Mouse (Mus musculus): ENCODE data around the gene Cnih3. TPM values are rescaled to one million over a fixed set of nuclear protein-coding genes. Genes with fewer than 3 reads are reported as not detected.

The Cnih3 gene
- total RNA-seq, 2 experiments from 2014 or later: not detected

GRCm38 (mm10) chr1:181353200-181354097 is 1.0 kb downstream of the Cnih3 start:
- DNase-seq: no peak

DNA sequence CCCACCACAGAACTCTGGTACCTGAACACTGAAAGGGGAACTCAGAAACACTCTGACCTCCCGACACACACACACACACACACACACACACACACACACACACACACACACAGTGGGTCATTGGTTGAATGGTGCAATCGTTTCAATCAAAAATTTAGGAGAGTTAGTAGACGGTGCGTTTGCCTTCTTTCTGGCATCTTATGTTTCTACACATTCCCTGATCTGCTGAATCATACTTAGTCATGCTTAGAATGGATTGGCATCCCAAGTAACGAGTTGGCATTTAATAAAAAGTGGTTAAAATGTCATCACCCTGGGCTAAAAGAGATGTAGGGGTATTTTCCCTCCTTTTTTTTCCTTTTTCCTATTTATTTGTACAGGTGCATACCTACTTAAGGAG is 3.3 kb downstream of the Cnih3 start:
- no peak for DNase-seq

DNA sequence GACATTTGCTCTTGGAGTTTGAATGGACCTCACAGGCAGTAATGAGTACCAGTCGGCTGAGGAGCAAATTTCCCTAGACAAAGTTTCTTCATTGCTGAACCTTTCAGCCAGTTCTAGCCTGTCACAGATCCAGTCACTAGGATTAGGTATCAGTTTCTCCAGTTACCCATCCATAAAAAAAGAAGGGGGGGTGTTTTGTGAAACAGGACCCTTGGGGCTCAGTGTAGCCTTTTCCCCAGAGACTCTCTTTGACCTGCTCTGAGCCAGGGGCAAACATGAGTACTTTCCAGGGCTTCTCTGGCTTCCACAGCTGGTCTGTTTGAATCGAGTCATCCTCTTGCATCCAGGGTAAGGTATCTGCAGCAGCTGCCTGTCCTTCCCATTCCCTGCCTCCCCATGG is 5.4 kb downstream of the Cnih3 start:
- DNase-seq: no peak

GRCm38 (mm10) chr1:181358526-181358925 is 6.1 kb downstream of the Cnih3 start:
- peak; percentile 35 for DNase-seq

DNA sequence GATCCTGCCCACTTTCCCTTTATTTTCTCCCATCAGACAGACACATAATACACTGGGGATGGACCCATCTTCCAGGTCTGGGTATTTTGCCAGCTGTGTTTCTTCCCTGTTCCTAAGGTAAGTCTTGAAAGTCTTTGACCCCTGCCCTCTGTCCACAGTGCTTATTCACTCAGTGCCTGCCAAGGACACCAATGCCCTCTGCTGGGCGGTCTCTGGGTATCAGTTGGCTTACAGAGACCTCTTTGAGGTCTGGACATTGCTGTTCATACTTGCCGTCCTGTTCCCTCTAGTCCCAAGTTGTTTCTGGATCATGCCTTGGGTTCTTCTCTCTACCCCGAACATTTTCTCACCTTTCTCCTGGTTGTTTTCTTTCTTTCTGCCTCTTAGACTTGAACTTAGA is 8.3 kb downstream of the Cnih3 start:
- DNase-seq: no peak

- DNase-seq: no peak
These were observed 11.6 kb downstream of the Cnih3 start for GRCm38 (mm10) chr1:181364025-181364424.

DNA sequence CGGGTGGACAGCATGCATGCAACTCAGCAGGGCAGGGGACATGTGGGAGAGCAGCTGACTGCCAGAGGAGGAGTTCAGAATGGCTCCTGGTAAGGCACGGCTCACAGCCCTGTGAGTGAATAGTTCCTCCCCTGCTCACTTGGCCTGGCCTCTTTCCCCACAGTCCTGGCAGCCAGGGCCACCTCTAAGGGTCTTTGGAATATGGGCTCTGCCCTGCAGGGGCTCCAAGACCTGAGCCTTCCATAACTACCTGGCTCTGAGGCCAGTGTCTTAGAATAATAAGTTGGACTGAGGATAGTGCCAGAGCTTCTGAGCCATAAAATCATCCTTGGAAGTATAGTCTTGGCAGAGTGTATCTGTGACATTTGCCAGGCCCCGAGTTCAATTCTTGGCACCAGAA is 12.9 kb downstream of the Cnih3 start:
- no peak for DNase-seq

DNA sequence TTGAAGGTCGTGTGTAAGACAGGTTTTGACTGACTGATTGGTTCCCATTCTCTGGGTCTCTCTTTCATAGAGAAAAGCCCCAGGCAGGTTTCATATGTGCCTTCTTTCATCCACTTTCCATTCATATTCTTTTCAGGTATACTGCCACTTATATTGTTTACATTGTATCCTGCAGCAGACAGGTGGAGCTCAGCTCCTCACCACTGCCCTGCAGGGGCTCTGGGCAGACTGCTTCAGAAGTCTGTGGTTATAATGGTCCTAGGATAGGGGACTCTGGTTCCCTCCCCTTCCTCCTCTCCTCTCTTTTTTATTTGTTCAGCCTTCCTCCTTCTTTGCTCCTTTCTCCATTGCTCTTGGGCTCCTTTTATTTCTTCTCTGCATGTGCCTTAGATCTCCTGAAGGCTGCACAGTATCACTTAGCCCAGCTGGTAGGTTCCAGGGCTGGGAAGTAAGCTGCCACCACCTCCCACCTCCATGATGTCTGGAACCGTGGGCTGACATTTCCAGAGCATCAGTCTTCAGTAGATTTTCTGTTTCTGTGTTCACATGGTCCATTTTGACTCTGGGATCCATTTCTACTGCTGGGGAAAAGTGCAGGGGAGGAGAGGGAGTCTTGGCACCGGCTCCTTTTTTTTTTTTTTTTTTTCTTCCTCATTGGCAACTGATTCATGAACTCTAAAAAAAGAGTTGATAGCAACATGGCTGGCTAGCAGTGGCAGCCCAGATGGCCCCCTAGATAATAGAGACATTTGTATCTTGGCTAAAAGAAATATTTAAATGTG is 16.6 kb downstream of the Cnih3 start:
- DNase-seq: no peak

DNA sequence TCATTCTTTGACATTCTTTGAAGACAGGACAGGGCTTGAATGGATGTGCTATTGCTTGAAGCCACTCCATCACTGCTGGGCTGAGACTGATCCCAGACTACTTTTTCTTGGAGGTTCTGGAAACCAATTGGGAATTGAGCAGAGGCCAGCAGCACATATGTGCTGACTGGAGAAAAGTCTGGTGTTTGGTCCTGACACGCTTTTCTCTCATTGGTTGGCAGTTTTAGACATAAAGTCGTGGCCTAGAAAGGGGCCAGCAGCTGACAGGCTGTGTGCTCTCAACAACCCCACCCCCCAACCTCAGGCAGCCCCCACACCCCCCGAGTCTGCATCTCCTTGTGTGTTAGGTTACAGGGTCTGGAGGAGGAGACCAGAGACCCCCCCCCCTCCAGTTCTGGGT is 17.9 kb downstream of the Cnih3 start:
- no peak for DNase-seq

DNA sequence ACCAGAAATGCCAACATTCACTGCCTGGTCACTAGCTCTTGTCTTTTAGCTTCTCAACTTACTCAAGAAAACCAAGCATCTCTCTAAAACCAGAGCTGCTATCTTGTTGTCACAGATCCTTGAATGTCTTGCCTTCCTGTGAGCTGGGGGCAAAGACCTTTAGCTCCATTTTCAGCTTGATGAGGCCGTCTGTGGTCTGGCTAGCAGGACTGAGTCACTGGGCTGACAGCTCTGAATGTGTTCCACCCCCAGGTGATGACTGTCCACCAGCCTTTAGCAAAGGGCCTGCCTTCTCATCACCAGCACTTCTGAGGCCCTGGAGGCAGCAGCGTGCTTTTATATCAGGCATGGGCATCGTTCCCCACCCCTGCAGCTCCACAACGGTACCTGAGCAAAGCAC is 18.8 kb downstream of the Cnih3 start:
- DNase-seq: no peak

- DNase-seq: no peak
These were observed 19.9 kb downstream of the Cnih3 start for GRCm38 (mm10) chr1:181372306-181372705.

DNA sequence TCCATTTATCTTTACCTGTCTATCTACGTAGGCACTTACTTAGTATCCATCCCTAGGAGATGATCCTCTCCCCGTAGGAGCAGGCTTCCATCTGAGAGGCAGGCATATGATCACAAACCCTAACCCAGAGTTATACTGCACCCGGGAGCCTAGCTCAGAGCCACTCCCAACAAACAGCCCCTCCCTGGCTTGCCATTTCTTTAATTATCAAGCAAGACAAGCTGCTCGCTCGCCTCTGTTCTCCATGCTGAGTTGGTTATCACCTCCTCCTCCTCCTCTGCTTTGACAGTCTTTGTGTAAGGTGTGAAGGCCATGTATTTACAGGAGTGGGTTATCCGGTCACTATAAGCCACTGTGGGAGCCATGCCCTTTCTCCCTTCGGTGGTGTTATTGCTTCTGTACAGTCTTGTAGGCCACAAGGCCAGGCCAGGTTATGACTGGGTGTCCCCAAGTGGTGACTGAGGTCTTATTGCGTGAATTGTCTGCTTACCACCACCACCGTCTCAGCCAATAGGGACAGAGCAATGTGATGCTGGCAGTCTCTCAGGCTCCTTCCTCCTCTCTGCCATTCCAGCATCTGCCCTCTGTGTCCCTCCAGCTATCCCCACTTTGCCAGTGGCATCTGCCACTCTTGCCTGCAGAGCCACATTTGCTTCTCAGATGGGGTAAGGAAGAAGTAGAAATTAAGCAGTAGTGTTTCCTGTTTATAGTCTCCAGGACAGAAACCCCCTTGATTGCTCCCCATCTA is 22.4 kb downstream of the Cnih3 start:
- DNase-seq: no peak

GRCm38 (mm10) chr1:181376431-181376830 is 24.0 kb downstream of the Cnih3 start:
- no peak for DNase-seq

DNA sequence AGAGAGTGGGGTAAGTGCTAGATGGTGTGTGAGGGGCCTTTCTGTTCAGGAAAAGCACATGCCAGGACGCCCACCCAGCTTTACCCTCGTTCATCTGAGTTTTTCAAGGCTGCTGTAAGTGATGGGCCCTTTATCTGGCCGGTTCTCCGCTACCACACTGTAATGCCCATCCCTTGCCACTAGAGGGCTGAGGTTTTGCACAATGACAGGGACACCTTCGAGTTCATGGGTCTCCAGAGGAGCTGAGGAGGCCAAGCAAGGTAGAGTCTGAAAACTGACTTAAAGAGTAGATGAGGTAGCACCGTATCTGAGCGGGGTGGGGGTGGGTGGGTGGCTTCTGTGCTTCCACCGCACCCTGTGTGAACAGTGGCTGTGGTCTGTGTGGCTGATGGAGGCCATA is 27.2 kb downstream of the Cnih3 start:
- DNase-seq: peak; percentile 68

DNA sequence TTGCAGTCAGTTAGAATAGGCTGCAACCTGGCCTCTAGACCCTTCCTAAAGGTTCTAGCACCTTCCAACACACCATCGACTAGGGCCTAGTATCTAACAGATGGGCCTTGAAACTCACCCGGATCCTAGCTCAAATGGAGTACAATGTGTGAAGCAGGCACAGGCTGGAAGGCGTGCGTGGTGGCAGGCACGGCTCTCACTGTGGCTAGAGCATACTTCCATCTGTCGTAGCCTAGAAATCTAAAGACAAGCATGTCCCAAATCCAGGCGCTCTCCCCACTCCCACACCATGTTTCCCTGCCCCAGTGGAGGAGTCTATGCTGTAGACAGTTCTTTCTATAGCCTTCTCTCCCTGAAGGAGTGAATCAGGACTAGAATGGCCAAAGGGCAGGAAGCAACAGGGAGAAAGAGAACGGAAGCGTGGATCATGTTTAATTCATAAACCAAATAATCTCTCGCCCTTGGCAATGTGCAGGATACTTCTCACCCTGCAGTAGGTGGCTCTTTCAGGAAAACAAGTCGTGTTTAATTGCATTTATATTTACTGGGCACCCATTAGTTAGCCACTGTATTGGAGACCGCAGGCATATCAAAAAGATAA is 29.1 kb downstream of the Cnih3 start:
- DNase-seq: no peak

DNA sequence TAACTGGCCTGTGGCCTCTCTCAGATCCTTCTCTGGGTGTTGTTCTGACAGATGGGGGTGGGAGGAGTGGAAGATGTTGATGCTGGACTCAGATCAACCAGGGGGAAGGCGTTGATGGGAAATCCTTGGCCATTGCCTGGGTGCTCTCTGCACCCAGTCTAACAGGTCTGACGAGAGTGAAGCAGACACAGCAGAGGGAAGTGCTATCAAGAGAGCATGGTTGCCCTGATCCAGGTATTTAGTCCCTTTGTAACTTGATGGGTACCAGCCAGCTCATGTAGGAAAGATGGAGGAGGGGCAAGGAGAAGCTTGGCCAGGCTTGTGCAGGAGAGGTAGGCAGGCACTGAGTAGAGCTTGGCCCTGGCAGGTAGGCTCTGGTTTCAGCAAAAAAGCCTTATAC is 36.8 kb downstream of the Cnih3 start:
- no peak for DNase-seq

- DNase-seq: no peak
These were observed 40.1 kb downstream of the Cnih3 start for GRCm38 (mm10) chr1:181392489-181392888.

- DNase-seq: peak; percentile 94
These were observed 41.1 kb downstream of the Cnih3 start for GRCm38 (mm10) chr1:181393250-181394149.

GRCm38 (mm10) chr1:181395234-181395828 is 42.9 kb downstream of the Cnih3 start:
- DNase-seq: no peak

DNA sequence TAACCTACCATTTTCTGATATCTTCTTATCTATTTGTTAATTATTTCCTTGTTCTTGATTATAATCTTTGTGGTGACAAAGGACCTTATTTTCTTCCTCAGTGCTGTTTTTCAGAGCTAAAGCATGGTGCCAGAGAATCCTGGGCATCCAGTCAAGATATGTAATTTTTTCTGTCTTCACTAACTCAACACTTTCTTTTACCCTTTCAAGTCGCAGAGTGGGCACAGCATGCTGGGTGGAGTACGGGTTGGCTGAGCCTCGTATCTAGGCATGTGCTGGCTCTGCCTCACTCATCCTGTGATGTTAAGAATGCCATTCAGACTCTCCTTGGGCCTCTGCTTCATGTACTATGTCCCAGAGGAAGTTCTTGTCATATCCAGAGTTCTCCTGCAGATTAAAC is 46.8 kb downstream of the Cnih3 start:
- DNase-seq: no peak

DNA sequence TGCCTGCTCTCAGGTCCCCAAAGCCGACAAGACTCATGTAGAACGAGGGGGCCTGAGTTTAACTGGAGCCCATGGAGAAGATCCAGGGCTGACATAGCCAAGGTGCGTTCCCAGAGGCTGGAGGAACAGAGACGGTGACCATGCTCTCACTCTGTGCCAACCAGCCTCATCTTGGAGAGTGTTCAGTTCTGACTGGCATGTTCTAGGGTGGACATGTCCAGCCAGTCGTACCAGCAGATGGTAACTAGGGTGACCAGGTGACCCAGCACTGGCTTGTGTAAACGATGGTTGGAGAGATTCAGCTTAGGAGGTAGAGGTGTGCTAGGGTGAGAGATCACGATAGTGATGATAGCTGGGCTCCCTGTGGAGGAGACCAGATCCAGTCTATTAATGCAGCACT is 50.6 kb downstream of the Cnih3 start:
- DNase-seq: no peak

Measured in adrenal gland, postnatal 10 days (tissue).